Mouse (Mus musculus) CD4-positive helper T cell, adult 2 months (primary cell): ENCODE measurements around the gene 2310061I04Rik.
A peak's percentile ranks its signal among the peaks of the same experiment; 100 is the strongest.
"Not testable (repeated sequence)": the region's sequence is repeated elsewhere in the genome, so short reads cannot be mapped to it uniquely, and the experiment has no call there.

ENCODE experiments used
- DNase-seq: peaks from one replicate; pipeline ENCODE4 v3.0.0-alpha.2; 2012; ENCODE audit warnings: low read depth, missing footprints, low spot score

2310061I04Rik gene

GRCm38 (mm10) chr17:35896781-35897643, at the start of gene 2310061I04Rik:
TSS of gene 2310061I04Rik (minus strand) at chr17:35897431.
- peak; percentile 96 for DNase-seq

GRCm38 (mm10) chr17:35939941-35940340, 42.7 kb upstream of the 2310061I04Rik start:
- no peak for DNase-seq

GRCm38 (mm10) chr17:35939108-35939507, 41.9 kb upstream of the 2310061I04Rik start:
- DNase-seq, result no peak

- peak; percentile 78 for DNase-seq
These were observed 40.6 kb upstream of the 2310061I04Rik start for GRCm38 (mm10) chr17:35937700-35938348.

- DNase-seq, result not testable (repeated sequence)
These were observed 38.5 kb upstream of the 2310061I04Rik start for GRCm38 (mm10) chr17:35935763-35936162.

- DNase-seq, result no peak
These were observed 35.4 kb upstream of the 2310061I04Rik start for GRCm38 (mm10) chr17:35932608-35933007.

- peak; percentile 3 for DNase-seq
These were observed 33.4 kb upstream of the 2310061I04Rik start for GRCm38 (mm10) chr17:35930627-35931026.

- no peak for DNase-seq
These were observed 32.3 kb upstream of the 2310061I04Rik start for GRCm38 (mm10) chr17:35929534-35929933.

- DNase-seq, result no peak
These were observed 30.2 kb upstream of the 2310061I04Rik start for GRCm38 (mm10) chr17:35927471-35927870.

GRCm38 (mm10) chr17:35923281-35923680, 26.1 kb upstream of the 2310061I04Rik start:
- no peak for DNase-seq

- DNase-seq, result no peak
These were observed 25.3 kb upstream of the 2310061I04Rik start for GRCm38 (mm10) chr17:35922566-35922965.

- no peak for DNase-seq
These were observed 24.5 kb upstream of the 2310061I04Rik start for GRCm38 (mm10) chr17:35921710-35922109.

- DNase-seq, result peak; percentile 39
These were observed 23.8 kb upstream of the 2310061I04Rik start for GRCm38 (mm10) chr17:35920862-35921562.

GRCm38 (mm10) chr17:35920384-35920783, 23.2 kb upstream of the 2310061I04Rik start:
- no peak for DNase-seq

- no peak for DNase-seq
These were observed 22.7 kb upstream of the 2310061I04Rik start for GRCm38 (mm10) chr17:35919864-35920301.

GRCm38 (mm10) chr17:35919060-35919715, 22.0 kb upstream of the 2310061I04Rik start:
- peak; percentile 97 for DNase-seq

GRCm38 (mm10) chr17:35918276-35919059, 21.2 kb upstream of the 2310061I04Rik start:
- DNase-seq, result peak; percentile 77

GRCm38 (mm10) chr17:35917463-35918251, 20.4 kb upstream of the 2310061I04Rik start:
- peak; percentile 74 for DNase-seq

GRCm38 (mm10) chr17:35917143-35917462, 19.9 kb upstream of the 2310061I04Rik start:
- DNase-seq, result no peak
